Mouse (Mus musculus) embryonic fibroblast, embryonic 13.5 days (primary cell): Measurements from ENCODE around the gene Ly86. TPM values are rescaled to one million over a fixed set of nuclear protein-coding genes. Genes with fewer than 3 reads are reported as not detected.

Source experiments
- H3K27ac ChIP-seq: 2 replicates; pipeline ENCODE4 v1.5.1; 2012; ENCODE audit warnings: low read length, control low read depth, inconsistent platforms; ENCODE audit not compliant: insufficient read depth
- H3K4me1 ChIP-seq: 2 replicates; pipeline ENCODE4 v1.6.1; 2011; ENCODE audit warnings: low read length; ENCODE audit not compliant: control insufficient read depth, insufficient read depth
- H3K4me3 ChIP-seq: 2 replicates; pipeline ENCODE4 v1.5.1; 2011; ENCODE audit warnings: mild to moderate bottlenecking, control low read depth, low read length; ENCODE audit not compliant: insufficient read depth
- CTCF ChIP-seq: IDR thresholded peaks from 2 replicates; pipeline ENCODE4 v1.5.1; 2011; ENCODE audit warnings: mild to moderate bottlenecking, control low read depth, low read length, moderate library complexity, borderline replicate concordance; ENCODE audit not compliant: insufficient read depth
- POLR2A ChIP-seq: IDR thresholded peaks from 2 replicates; pipeline ENCODE4 v1.6.1; 2011; ENCODE audit warnings: low read depth, mild to moderate bottlenecking, control low read depth, low read length, moderate library complexity
- polyA plus RNA-seq: library from polyadenylated mRNA; stranded (reverse); fragments of >200 nt; gene quantifications from 2 replicates; pipeline ENCODE4 v1.2.4, GENCODE M21; 2011; ENCODE audit warnings: low read depth; ENCODE audit not compliant: missing spikeins, insufficient read length

Ly86 gene
- polyA plus RNA-seq, 1 experiment, result 0.93 TPM

DNA sequence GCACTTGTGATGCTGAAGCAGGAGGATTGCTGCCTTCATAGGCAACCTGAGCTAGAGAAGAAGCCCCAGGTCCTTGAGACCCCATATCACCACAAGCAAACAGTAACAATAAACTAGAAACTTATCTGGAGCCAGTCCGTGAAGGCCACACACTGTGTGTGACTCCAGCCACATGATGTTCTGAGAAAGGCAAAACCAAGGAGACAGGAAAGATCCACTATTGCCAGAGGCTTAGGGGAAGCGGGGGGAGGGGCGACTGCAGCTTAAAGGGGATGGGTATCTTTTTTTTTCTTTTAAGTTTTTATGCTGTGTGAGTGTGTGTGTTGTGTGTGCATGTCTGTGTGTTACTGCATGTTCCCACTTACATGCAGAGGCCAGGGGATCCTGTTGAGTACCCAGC is 110.6 kb downstream of the Ly86 start:
- no peak overlapping the region for H3K4me3 ChIP-seq
- no peak overlapping the region for H3K27ac ChIP-seq
- no peak for TF ChIP-seq POLR2A
- H3K4me1 ChIP-seq, result peaks cover 17% of the 10 kb centered on the region

DNA sequence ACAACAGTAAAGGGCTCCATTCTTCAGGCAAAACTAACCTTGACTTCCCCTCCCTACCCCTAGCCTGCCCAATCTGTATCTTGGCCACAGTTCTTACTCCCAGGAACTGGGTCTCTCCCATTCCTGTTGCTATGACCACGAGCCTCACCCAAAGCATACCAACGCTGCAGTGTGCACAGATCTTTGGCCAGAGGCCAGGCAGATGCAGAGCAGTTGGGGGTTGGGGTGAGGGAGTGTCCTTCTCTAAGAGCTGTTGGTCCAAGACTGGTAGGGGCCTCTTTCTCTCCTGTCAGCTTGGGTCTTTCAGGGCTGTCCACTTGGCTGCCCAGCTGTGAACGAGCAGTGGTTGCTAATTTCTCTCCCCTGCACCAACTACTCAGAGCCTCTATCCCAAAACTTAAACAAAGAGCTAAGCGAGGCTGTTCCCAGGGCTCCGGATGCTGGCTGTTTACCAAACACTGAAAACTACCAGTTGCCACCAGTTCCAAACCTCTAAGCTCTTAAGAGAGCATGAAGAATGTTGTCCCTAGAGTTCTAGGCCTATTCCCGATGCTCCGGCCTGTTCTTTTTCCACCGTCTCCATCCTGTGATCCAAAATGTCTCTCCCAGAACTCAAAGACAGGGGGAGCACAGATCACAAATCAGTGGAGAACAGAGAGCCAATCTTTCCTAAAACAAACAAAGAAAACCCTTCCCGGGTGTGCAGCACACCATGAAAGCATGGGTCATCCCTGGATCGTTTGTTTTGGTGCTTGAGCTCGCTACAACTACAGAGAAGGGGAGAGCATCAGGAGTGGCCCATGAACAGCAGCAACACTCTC is 112.2 kb downstream of the Ly86 start:
- TF ChIP-seq POLR2A (no peak), CTCF (no peak)
- Histone ChIP-seq H3K4me1 (peaks cover 17% of the 10 kb centered on the region), H3K27ac (no peak overlapping the region; the same call in 1 of the 2 replicates), H3K4me3 (no peak overlapping the region)

DNA sequence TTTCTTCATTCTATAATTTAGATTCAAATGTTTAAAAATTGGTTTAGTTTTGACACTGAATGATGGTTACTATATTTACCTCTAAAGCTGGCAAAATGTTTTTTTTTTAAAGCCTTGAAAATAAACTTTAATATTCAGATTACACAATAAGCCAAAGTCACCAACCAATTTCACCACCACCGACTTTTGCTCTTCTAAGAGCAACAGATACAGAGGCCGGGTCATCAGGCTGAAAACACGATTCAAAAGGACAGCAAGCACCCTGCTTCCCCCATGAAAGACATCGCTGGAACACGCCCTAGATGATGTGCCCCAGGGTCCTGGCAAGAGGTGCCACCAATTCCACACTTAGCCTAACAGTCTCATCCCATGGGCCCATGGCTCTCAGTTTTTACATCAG is 113.5 kb downstream of the Ly86 start:
- no peak overlapping the region for H3K27ac ChIP-seq
- TF ChIP-seq CTCF, result no peak
- no peak overlapping the region for H3K4me3 ChIP-seq
- peaks cover 14% of the 10 kb centered on the region for H3K4me1 ChIP-seq

GRCm38 (mm10) chr13:37459022-37459421 is 114.0 kb downstream of the Ly86 start:
- no peak overlapping the region for H3K4me3 ChIP-seq
- peaks cover 12% of the 10 kb centered on the region for H3K4me1 ChIP-seq
- TF ChIP-seq POLR2A (no peak), CTCF (no peak)
- H3K27ac ChIP-seq, result no peak overlapping the region

DNA sequence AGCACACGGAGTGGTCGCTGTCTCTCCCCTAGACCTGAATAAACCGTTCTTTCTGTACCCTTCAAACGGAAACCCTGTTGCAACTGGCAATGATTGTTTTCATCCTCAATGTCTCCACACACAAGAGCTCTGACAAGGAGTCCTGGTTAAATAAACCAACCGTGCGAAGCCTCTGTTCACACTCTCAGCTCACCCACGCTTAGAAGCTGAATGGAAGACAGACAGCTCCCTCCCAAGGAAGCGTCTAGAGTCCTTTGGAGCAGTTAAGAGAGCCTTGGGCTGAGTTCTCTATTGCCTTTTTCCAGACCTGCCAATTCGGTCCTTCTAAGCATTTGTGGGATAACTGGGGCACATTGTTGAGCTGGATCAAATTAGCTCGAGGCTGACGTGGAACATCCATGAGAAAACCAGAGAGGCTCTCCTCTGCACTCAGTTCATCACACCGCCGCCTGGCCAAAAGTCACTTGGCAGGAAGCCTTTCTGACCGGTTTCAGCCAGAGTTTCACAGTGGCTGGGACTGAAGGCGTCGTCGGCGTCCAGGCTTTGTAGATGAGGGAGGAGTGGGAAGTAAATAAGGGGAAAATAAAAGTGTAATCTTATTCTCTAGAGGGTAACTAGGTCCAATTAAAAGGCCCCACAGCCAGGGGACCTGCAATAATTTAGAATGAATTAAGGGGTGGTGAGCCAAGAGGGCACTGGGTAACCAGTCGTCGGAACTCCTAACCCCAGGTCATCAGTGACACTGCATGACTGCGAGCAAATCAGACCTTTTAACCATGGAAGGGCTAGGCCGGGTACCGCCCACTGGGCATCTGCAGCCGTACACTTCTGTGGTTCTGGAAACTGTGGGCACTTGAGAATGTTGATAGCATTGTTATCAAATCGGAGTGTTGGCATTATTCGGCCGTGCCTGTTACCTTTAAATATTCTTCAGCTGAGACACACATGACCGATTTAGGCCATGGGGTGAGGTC is 115.2 kb downstream of the Ly86 start:
- H3K27ac ChIP-seq, result no peak overlapping the region

GRCm38 (mm10) chr13:37462049-37462702 is 117.2 kb downstream of the Ly86 start:
- Histone ChIP-seq H3K4me1 (peaks cover under 1% of the 10 kb centered on the region; the same call in 1 of the 2 replicates), H3K4me3 (no peak overlapping the region), H3K27ac (no peak overlapping the region)
- TF ChIP-seq CTCF, result no peak
- TF ChIP-seq POLR2A, result no peak

More for the DNA sequence above, 115.2 kb downstream of the Ly86 start:
- TF ChIP-seq POLR2A, result no peak
- TF ChIP-seq CTCF, result no peak
- peaks cover 7% of the 10 kb centered on the region for H3K4me1 ChIP-seq
- H3K4me3 ChIP-seq, result no peak overlapping the region

DNA sequence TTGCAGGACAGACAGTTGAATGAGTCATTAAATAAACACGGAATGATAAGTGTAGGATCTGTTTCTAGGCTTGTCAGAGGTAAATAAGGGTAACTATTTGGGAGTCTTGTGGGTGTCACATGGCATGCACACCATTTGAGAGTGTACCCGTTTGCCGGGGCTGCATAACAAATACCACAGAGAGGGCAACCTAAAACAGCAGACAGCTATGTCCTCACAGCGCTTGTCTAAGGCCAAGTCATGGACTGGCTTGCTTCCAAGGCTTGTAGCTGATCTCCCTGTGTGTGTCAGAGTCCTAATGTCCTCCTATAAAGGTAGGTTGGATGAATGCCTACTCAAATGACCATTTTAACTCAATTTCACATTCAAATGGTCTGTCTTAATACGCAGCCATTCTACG is 120.7 kb downstream of the Ly86 start:
- Histone ChIP-seq H3K4me3 (no peak overlapping the region), H3K27ac (no peak overlapping the region), H3K4me1 (no peaks in the 10 kb centered on the region)
- no peak for TF ChIP-seq POLR2A
- no peak for TF ChIP-seq CTCF

- Histone ChIP-seq H3K27ac (no peak overlapping the region), H3K4me3 (no peak overlapping the region), H3K4me1 (no peaks in the 10 kb centered on the region)
- TF ChIP-seq CTCF (no peak), POLR2A (no peak)
Measured at GRCm38 (mm10) chr13:37467795-37468194, 122.8 kb downstream of the Ly86 start.
